Mouse (Mus musculus): ENCODE results near the gene Kcne1.

DNA sequence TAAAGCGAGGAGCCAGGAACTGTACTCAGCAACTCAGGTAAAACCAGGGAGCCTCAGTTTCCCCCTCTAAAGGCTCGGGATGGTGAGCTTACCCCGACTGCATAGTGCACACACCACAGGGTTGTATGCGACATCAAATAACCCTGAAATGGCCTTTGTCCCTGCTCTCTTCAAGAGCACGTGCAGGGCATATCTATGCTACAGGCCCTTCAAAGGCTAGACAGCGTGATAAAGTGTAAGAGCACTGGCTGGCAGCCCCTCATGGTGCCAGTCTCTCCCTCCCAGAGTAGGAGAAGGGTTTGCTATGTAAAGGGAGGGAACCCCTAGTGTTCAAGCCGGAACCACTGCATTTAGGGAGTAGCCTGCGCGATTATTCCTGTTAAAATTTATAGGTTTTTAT, 2.2 kb downstream of the Kcne1 start:
- TF ChIP-seq MAX (IDR thresholded peaks at IDR 0.05): no peak
- no peak for TF ChIP-seq CTCF (IDR thresholded peaks at IDR 0.05; ENCODE audit: control insufficient read depth, insufficient read depth, insufficient read length)
- no peak for TF ChIP-seq MYOD1 (IDR thresholded peaks at IDR 0.05; ENCODE audit: control insufficient read depth, insufficient read length, low read depth)
- TF ChIP-seq USF1 (IDR thresholded peaks at IDR 0.05; ENCODE audit: low read depth): no peak

Measured in C2C12 (cell line).